Mouse (Mus musculus): ENCODE results near the gene Coq8a. TPM values are rescaled to one million over a fixed set of nuclear protein-coding genes. Genes with fewer than 3 reads are reported as not detected.

Gene Coq8a
- total RNA-seq, 2 experiments from 2014 or later = 324 to 400 TPM

DNA sequence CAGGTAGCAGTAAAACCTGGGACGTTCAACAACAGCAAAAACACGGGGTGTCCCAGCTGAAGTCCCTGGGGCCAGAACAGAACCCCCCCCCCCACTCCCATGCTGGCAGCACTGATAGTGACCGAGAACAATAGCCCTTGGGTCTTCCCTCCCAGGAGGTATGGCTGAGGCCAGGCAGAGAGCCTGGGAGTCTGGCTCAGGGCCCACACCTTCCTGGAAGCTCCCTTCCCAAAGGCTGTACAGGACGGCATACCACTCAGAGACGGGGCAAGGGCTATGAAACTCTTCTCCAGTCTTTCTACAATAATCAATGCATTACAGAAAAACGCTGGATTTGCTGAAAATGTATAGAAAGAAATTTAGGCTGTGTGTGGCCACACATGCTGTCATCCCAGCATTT is 24.7 kb downstream of the Coq8a start:
- DNase-seq = no peak

DNA sequence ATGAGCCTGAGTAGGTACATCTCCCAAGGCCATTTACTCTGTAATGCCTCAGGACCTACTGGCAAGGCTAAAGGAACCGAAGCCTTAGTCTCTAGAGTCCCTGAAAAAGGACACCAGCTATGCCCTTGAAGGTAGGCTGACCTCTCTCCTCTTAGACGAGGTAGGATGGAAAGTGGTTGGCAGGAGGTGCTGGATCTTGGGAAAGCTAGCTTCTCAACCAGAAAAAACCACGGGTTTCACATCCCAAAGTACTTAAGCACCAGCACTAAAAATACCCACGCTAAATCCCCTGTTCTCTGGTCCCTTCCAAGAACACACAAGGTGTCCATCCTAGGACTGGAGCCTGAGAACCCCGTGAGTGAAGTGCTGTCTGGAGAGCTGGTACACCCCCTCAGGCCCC is 26.4 kb downstream of the Coq8a start:
- no peak for DNase-seq

DNA sequence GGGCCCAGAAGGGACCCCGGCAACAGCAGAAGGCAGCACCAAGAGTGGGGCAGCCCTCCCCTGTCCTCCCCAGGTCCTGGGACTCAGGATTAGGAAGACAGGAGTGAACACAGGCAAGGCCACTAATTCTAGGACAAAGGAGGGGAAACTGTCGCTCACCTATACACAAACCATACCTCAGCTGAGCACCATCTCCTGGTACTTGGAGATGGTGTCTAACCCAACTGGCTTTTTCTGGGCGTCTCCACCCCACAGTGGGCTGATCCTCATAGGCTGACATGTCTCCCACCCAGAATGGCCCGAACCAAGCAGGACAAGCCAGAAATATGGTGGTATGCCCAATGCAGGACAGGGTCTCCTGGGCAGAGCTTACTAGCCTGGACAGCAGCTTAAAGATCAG is 26.8 kb downstream of the Coq8a start:
- no peak for DNase-seq

DNA sequence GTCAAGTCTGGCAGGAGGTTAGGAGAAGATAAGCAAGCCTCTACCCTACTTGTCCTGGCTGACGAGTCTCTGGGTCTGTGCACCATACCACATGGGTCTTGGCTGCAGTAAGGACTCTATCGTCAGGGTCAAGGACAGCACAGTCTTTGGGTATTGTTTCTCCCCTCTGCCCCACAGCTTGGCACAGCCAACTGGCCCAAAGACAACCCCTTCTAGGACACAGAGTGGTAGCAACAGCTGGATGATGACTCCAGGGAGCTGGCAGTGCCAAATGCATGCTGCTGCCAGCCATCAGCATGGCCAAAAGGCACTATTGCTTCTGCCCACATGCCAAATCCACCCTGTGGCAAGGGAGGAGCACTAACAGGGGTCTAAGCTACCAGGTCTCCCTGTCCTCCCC is 27.5 kb downstream of the Coq8a start:
- peak; percentile 52 for DNase-seq

DNA sequence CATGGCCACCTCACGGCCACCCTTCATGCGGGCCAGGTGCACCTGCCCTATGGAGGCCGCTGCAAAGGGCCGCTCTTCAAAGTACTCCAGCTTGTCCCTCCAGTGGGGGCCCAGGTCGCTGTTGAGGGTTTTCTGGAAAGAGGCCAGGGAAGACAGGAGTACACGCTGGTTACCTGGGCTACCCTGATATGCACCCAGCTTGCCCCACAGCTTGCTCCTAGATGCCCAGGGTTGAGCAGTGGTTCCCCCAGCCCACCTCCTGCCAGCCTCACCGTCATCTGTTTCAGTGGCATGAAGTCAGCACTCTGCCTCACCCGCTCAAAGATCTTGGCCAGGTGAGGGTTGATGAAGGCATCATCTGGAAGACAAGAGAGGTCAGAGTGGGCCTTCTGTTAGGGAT is 29.3 kb downstream of the Coq8a start:
- DNase-seq = no peak

DNA sequence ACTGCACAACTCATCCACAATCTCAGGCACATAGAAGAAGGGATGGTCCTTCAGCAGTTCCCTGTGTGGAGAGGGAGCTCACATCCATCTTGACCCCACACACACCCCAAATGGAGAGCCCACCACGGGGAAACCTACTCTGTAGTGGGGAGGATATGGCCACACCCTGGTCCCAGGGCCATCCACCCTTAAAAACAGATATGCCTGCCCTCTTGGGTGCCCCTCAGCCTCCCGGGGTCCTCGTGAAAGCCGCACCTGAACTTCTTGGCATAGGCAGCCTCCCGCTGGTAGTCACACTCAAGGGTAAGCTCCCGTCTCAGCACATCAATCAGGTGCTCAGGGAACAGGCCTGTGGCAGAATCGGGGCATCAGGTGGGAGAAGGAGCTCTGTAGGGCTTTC is 30.2 kb downstream of the Coq8a start:
- DNase-seq = no peak

DNA sequence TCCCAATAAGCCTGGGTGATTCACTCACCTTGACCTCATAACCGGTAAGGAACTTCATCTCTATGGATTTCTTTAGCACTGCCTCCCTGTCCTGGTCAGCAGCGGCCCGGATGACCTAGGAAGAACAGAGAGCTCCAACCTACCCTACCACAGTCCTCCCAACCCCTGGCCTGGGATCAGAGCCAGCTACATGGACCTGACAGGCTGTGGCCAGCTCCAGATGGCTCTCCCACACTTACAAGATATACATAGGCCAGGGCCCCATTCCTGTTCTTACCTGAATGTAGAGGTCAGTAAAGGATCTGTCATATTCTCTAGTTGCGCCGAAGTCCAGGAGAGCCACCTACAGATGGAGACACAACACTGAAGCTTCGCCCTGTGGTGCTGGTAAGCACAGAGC is 31.1 kb downstream of the Coq8a start:
- DNase-seq = no peak

DNA sequence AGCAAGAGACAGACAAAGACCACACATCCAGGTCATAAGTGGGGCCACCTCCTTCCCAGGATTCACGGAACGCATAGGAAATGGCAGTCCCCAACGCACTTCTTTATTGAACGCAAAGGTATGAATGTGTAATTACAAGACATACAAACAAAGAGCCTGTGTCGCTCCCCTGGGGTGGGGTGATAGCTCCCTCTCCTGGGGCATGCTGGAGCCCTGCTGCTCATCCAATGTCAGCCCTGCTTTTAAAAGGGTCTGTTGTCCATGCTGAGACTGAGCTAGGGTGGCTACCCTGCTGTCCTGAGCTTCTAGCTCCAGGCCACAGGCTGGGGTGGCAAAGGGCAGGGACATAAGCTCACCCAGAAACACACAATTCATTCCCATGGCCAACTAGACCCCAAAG is 32.9 kb downstream of the Coq8a start:
- no peak for DNase-seq

DNA sequence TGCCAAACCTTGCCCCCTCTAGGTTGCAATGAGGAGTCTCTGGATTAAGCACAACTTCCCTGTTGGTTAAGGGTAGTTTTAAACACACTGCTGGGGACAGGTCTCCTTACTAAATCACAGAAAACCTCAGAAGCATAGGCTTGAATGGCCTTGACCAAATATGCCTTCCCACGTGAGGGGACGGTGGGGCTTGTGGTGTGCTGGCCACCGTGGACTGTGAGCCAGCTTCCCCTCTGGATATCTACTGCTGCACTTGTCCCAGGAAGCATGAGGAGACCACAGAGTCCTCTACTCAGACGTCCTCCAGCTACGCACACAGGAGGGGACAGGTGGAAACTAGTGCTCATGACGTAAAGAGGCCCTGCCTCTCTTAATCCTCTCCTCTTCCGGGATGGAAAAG is 36.4 kb downstream of the Coq8a start:
- no peak for DNase-seq

DNA sequence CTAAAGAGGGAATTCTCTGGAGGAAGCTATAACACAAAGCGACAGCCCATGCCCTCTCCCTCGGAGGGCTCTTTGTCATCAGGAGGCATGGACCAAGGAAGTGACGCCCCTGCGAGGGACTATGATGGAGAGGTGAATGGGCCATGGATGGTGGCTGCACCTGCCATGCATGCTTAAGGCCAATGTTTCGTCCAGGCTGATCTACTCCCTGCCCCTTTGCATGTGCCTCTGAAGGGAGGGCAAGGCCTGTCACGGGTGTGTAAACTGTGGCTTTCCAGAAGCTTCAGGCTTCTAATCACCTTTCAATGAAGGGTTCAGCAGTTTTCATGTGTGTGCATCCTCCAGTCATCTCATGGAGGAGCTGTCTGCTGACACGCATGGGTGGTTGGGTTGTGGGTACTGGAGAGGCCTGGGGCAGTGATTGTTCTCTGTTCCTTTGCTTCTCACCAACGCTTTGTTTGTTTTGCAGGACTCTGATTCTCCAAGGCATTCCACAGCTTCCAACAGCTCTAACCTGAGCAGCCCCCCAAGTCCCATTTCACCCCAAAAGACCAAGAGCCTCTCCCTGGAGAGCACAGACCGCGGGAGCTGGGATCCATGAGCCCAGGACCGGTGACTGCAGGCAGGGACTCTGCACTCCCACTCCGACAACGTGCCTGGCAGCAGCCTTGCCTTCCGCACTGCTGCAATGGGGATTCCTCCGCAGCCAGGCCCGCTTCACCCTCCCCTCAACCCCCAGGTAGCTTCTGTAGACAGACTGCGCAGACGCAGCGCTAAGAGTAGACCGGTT is 37.6 kb downstream of the Coq8a start:
- no peak for DNase-seq

DNA sequence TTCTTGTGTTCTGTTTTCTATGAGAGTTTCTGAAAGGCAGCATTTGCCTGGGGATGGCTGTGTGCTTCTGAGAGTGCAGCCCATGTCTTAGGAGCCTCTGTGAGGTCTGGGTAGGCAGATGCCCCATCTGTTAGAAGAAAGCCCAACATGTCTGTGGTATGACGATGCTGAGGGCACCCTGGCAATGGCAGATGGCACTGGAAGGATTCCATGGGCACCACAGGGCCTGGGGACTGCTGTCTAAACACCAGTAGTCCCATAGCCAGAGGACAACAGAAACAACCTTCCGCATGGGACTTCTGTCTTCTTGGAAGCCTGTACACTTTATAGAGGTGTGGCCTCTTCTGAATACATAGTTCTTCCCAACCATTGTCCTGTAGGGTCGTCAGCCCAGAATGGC is 38.2 kb downstream of the Coq8a start:
- no peak for DNase-seq

DNA sequence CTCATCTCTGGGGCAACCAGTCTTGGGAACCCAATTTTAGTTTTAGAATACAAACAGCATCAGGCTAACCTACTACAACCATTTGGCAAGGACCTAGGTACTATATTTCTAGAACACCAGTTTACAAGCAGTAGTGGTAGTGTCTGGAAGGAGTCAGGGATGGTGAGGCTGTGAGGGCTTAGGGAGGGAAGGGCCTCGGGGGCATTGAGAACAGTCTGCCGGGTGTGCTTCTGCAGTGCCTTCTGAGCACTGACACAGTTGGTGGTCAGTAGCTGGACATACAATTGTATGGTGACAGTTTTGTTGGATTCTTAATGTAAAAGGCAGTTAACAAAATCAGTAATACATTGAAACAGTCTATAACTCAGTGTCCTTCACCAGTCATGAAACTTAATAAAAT is 38.9 kb downstream of the Coq8a start:
- DNase-seq = no peak

DNA sequence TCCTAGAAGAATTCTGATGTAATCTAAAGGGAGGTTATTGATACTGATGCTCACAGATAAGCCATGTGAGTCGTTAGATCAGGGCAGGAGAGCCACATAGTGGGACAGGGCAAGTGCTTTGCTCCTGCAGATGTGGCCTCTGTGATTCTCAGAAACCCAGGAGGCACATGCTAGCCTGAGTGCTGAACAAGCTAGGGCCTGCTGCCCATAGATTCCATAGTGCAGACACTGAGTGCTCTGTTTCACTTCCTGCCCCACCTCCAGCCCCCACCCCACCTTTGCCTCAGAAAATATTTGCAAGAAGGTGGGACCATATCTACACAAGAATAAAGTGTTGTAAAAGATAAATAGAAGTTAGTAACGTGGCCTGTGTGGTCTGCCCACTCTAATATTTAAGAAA is 40.8 kb downstream of the Coq8a start:
- DNase-seq = no peak

DNA sequence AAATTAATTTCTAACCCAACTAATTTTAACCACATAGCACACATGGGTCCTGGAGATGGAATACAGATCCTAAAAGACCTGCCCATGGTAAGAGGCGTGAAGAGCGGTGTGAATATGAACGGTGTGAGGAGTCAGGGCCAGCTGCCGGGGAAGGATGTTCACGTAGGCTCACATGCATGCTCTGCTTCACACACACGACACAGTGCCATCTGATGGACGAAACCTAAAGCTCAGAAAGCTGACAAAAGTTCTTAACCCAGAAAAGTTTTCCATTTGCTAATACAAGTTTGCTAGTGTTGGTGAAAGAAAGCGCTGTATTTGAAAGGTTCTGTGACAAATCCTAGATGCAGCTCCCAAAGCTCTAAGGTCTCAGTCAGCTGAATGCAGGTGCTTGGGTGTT is 48.2 kb downstream of the Coq8a start:
- no peak for DNase-seq

DNA sequence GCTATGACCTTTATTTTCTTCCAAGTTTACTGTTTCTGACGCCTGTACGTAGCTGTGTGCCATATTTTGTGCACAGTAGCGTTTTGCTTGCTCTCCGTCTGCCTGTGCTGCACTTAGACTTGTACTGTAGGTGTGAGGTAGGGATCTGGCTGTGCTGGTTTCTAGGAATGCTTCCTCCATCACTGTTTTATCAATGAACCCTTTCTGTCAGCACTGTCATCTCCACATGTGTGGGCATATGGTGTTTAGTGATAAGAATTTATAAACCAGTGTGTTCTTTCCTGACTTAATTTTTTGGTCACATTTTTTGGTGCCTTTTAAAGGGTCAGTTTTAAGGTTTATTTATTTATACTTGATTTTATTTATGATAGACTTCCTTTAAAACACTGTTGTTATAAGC is 50.8 kb downstream of the Coq8a start:
- DNase-seq = no peak

DNA sequence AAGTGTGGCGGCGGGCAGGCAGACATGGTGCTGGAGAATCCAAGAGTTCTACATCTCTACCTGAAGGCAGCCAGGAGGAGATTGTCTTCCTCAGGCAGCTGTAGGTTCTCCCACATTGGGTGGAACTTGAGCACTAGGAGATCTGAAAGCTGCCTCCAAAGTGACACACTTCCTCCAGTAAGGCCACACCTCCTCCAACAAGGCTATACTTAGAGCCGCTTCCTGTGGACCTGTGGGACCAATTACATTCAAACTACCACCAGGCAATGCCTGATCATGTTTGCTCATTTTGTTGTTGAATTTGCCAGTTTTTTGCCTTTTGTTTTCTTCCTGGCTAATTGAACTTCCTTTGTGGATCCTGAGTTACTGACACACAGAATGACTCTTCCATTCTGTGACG is 51.4 kb downstream of the Coq8a start:
- no peak for DNase-seq

DNA sequence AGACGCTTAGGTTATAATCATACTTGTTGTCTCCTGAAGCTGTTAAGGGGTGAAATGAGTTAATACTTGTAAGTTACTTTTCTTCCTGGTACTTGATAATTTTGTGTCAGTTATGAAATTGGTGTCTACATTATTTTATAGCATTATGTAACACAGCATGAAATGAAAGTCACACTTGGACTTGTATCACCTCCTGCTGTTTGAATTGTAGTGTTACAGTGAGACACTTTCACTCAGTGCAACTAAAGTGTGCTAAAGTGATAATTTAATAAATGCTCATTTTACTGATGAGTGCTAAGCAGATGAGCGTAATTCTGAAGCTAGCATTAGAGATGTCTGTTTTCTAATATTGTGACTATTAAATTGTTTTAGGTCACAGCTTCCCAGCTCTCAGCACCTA is 58.4 kb downstream of the Coq8a start:
- DNase-seq = no peak

DNA sequence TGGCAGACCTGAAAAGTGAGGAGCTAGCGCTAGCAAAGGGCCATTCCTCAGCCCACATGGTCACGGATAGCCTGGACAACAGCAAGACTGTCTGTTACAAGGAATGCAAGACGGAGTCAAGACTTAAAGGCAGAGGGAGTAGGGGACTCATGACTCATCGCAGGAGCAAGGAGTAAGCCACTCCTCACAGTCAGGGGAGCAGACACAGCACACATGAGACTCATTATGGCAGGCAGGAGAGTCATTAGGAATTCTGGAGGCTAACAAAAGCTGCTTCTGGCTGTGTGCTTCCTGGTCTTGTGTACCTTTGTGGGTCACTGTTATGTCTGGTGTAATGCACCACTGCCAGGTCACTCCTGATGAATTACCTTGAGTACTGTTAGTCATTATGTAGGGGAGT is 60.2 kb downstream of the Coq8a start:
- DNase-seq = no peak

DNA sequence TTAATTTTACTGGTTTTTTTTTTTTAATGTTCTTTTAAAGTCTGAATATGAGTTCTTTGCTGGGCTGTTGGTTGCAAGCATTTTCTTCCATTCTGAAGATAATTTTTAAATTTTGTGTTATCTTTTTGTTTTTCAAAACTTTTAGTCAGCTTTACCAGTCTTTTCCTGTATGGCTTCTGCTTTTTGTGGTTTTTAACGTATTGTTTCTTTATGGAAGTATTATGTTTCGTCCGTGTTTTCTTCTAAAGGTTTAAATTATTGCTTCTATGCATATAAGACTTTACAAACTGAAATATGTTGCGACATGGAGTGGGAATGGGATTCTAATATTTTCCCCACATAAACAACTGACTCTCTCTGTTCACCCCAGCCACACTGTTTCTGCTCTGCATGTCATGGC is 67.2 kb downstream of the Coq8a start:
- no peak for DNase-seq

DNA sequence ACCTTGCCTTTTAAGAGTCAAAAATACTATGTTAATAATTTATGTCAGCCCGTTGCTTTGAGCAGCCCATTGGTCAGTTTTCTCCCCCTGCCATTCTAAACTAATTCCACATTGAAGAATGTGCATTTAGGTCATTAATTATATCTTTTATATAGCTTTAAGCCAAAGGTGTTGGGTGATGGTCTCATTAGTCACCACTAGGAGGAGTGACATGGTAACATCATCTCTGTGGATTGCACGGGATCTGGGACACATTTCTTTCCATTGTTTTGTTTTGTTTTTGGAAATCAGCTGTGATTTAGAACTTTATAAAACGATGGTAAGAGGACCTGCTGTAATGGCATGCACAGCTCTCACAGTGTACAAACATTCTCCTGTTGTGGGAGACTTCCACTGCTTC is 68.0 kb downstream of the Coq8a start:
- no peak for DNase-seq

DNA sequence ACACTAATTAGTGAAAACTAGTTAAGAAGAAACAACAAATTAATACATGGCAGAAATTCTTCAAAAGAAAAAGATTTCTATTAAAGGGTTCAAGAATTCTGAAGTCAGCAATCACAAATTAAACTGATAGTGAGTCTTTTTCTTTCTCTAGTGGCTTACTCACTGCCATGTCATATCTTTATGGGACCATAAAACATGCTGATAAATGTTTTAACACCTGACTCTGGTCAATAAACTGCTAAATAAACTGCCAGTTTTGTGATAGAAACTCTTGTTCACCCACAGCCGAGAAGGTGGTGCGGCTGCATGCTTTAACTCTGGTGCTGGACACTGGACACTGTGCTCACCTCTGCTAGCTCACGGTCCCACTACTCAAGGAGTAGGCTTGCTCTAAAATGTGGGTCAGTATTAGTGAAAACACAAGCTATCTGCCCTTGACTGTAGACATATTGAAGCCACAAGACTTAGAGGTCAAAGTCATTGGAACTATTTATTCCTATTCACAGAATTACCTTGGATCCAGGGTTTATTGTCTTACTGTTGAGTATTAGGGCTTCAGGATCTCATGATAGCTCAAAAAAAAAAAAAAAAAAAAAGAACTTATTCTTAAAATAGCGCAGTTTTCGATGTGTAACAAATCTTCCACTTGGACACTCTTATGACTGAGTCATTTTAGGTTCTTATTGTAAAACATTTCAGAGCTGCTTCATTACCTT is 71.2 kb downstream of the Coq8a start:
- DNase-seq = no peak

DNA sequence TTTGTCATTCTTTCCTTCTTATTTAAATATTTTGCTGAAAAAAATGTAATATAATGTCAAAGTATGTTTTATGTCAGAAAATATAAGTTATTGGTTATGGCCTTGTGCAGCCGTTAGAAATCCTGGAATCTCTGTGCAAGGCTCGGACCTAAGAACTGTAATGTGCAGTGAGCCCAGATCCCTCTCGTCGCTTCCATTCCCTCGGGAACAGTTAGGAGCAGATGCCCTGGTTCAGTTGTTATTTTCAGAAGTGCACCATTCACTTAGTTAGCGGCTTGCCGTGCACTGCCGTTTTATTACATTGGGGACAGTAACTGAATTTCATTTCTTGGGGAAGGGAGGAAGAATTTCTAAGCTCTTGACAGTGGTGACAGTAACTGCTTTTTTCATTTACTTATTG is 81.2 kb downstream of the Coq8a start:
- DNase-seq = no peak

DNA sequence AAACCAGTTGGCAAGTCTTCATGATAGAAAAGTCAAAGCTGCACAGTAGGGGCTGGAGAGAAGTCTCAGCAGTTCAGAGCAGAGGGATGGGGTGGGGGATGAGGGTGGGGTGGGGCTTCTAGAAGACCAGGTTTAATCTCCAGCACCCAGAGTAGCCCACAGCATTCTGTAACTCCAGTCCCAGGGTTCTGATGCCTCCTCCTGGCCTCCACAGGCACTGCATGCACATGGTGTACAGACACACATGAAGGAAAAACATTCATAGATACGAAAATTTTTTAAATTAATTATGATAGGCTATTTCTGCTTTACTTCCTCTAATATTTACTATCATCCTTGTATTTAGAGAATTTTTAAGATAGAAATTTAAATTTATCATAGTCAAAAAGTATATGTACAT is 82.9 kb downstream of the Coq8a start:
- DNase-seq = peak; percentile 20
